Mouse (Mus musculus): ENCODE data around the gene Atp2c2.

Atp2c2 gene

GRCm38 (mm10) chr8:119784141-119784574 lies 84.3 kb downstream of the Atp2c2 start:
- DNase-seq (ENCODE audit: extremely low spot score, low spot score): no peak

- DNase-seq (ENCODE audit: extremely low spot score, low spot score): no peak
Measured at GRCm38 (mm10) chr8:119784676-119785075, 84.9 kb downstream of the Atp2c2 start.

GRCm38 (mm10) chr8:119785764-119786405 lies 86.1 kb downstream of the Atp2c2 start:
- DNase-seq (ENCODE audit: extremely low spot score, low spot score): no peak

- DNase-seq (ENCODE audit: extremely low spot score, low spot score): no peak
Measured at GRCm38 (mm10) chr8:119786871-119787270, 87.1 kb downstream of the Atp2c2 start.

GRCm38 (mm10) chr8:119787341-119787740 lies 87.5 kb downstream of the Atp2c2 start:
- DNase-seq (ENCODE audit: extremely low spot score, low spot score): no peak

- DNase-seq (ENCODE audit: extremely low spot score, low spot score): no peak
Measured at GRCm38 (mm10) chr8:119788607-119789381, 89.0 kb downstream of the Atp2c2 start.

- no peak for DNase-seq (ENCODE audit: extremely low spot score, low spot score)
Measured at GRCm38 (mm10) chr8:119789581-119789980, 89.8 kb downstream of the Atp2c2 start.

- peak; percentile 87 for DNase-seq (ENCODE audit: extremely low spot score, low spot score)
Measured at GRCm38 (mm10) chr8:119791804-119792704, 92.2 kb downstream of the Atp2c2 start.

- no peak for DNase-seq (ENCODE audit: extremely low spot score, low spot score)
Measured at GRCm38 (mm10) chr8:119794689-119795088, 94.9 kb downstream of the Atp2c2 start.

- DNase-seq (ENCODE audit: extremely low spot score, low spot score): no peak
Measured at GRCm38 (mm10) chr8:119795651-119796050, 95.8 kb downstream of the Atp2c2 start.

- peak; percentile 72 for DNase-seq (ENCODE audit: extremely low spot score, low spot score)
Measured at GRCm38 (mm10) chr8:119798170-119798964, 98.6 kb downstream of the Atp2c2 start.

- DNase-seq (ENCODE audit: extremely low spot score, low spot score): no peak
Measured at GRCm38 (mm10) chr8:119798965-119799264, 99.1 kb downstream of the Atp2c2 start.

- no peak for DNase-seq (ENCODE audit: extremely low spot score, low spot score)
Measured at GRCm38 (mm10) chr8:119801168-119801567, 101.4 kb downstream of the Atp2c2 start.

- DNase-seq (ENCODE audit: extremely low spot score, low spot score): no peak
Measured at GRCm38 (mm10) chr8:119802592-119802991, 102.8 kb downstream of the Atp2c2 start.

GRCm38 (mm10) chr8:119805275-119805674 lies 105.5 kb downstream of the Atp2c2 start:
- DNase-seq (ENCODE audit: extremely low spot score, low spot score): no peak

GRCm38 (mm10) chr8:119806422-119807263 lies 106.8 kb downstream of the Atp2c2 start:
- DNase-seq (ENCODE audit: extremely low spot score, low spot score): no peak

Measured in neural tube, embryonic 10.5 days (tissue).